Mouse (Mus musculus): ENCODE results near the gene Gck. TPM values are rescaled to one million over a fixed set of nuclear protein-coding genes. Genes with fewer than 3 reads are reported as not detected.
A peak's percentile ranks its signal among the peaks of the same experiment; 100 is the strongest.

Gene Gck
- polyA plus RNA-seq, 1 experiment from 2014 or later, result 1.5 TPM

GRCm38 (mm10) chr11:5966751-5967150 lies 16.9 kb upstream of the Gck start:
- H3K27ac ChIP-seq (ENCODE audit: low read depth, low read length), result no peak overlapping the region
- H3K4me3 ChIP-seq (ENCODE audit: low read depth, low read length), result no peak overlapping the region
- peaks cover 22% of the 10 kb centered on the region; the same call in 1 of the 2 replicates for H3K36me3 ChIP-seq (ENCODE audit: control insufficient read depth, insufficient read depth, low read length)
- no peaks in the 10 kb centered on the region for H3K9me3 ChIP-seq (ENCODE audit: control insufficient read depth, low read length)
- H3K4me1 ChIP-seq (ENCODE audit: control insufficient read depth, insufficient read depth, low read length), result no peaks in the 10 kb centered on the region
- DNase-seq (ENCODE audit: low spot score, missing footprints) (no peak), ATAC-seq (ENCODE audit: low FRiP score) (no peak)
- WGBS, result 95% methylated on average over 3 of the region's 3 CpGs
- no peaks in the 10 kb centered on the region for H3K27me3 ChIP-seq (ENCODE audit: control insufficient read depth, insufficient read depth, low read length)
- no peak overlapping the region for H3K4me2 ChIP-seq
- H3K9ac ChIP-seq (ENCODE audit: low read length), result no peak overlapping the region

- H3K9me3 ChIP-seq (ENCODE audit: control insufficient read depth, low read length), result no peaks in the 10 kb centered on the region
- 87% methylated on average over 11 of the region's 11 CpGs for whole genome bisulfite sequencing
- no peak for DNase-seq (ENCODE audit: low spot score, missing footprints)
- H3K27ac ChIP-seq (ENCODE audit: low read depth, low read length), result no peak overlapping the region
- H3K4me2 ChIP-seq, result no peak overlapping the region
- no peak overlapping the region for H3K4me3 ChIP-seq (ENCODE audit: low read depth, low read length)
- H3K9ac ChIP-seq (ENCODE audit: low read length), result no peak overlapping the region
- no peak for ATAC-seq (ENCODE audit: low FRiP score)
- H3K27me3 ChIP-seq (ENCODE audit: control insufficient read depth, insufficient read depth, low read length), result no peaks in the 10 kb centered on the region
- H3K4me1 ChIP-seq (ENCODE audit: control insufficient read depth, insufficient read depth, low read length), result no peaks in the 10 kb centered on the region
- H3K36me3 ChIP-seq (ENCODE audit: control insufficient read depth, insufficient read depth, low read length), result peaks cover 25% of the 10 kb centered on the region
Observed at GRCm38 (mm10) chr11:5965865-5966264, 16.0 kb upstream of the Gck start.

GRCm38 (mm10) chr11:5960051-5960450 lies 10.2 kb upstream of the Gck start:
- Histone ChIP-seq H3K27me3 (ENCODE audit: control insufficient read depth, insufficient read depth, low read length) (no peaks in the 10 kb centered on the region), H3K4me1 (ENCODE audit: control insufficient read depth, insufficient read depth, low read length) (peaks cover 7% of the 10 kb centered on the region), H3K36me3 (ENCODE audit: control insufficient read depth, insufficient read depth, low read length) (peaks cover 19% of the 10 kb centered on the region), H3K9me3 (ENCODE audit: control insufficient read depth, low read length) (no peaks in the 10 kb centered on the region), H3K4me3 (ENCODE audit: low read depth, low read length) (no peak overlapping the region), H3K4me2 (no peak overlapping the region), H3K9ac (ENCODE audit: low read length) (no peak overlapping the region), H3K27ac (ENCODE audit: low read depth, low read length) (no peak overlapping the region)
- WGBS, result 86% methylated on average over 2 of the region's 2 CpGs
- no peak for DNase-seq (ENCODE audit: low spot score, missing footprints)
- no peak for ATAC-seq (ENCODE audit: low FRiP score)

GRCm38 (mm10) chr11:5955546-5956276 lies 5.8 kb upstream of the Gck start, which contains the start of gene Ykt6:
Gene Ykt6 (plus strand): TSS chr11:5955693.
- H3K9ac ChIP-seq (ENCODE audit: low read length), result peak within 1 kb of the TSS; percentile 95
- peak within 1 kb of the TSS; percentile 74 for H3K27ac ChIP-seq (ENCODE audit: low read depth, low read length)
- under 1% methylated on average over 71 of the region's 71 CpGs for WGBS
- no peaks in the 10 kb centered on the region for H3K36me3 ChIP-seq (ENCODE audit: control insufficient read depth, insufficient read depth, low read length)
- no peaks in the 10 kb centered on the region for H3K27me3 ChIP-seq (ENCODE audit: control insufficient read depth, insufficient read depth, low read length)
- peak within 1 kb of the TSS; percentile 56 for H3K4me2 ChIP-seq
- ATAC-seq (ENCODE audit: low FRiP score) (peak; percentile 96), DNase-seq (ENCODE audit: low spot score, missing footprints) (peak; percentile 99)
- no peaks in the 10 kb centered on the region for H3K9me3 ChIP-seq (ENCODE audit: control insufficient read depth, low read length)
- peak within 1 kb of the TSS; percentile 93 for H3K4me3 ChIP-seq (ENCODE audit: low read depth, low read length)
- H3K4me1 ChIP-seq (ENCODE audit: control insufficient read depth, insufficient read depth, low read length), result peaks cover 7% of the 10 kb centered on the region

GRCm38 (mm10) chr11:5954965-5955504 lies 5.2 kb upstream of the Gck start:
- Histone ChIP-seq H3K9me3 (ENCODE audit: control insufficient read depth, low read length) (no peaks in the 10 kb centered on the region), H3K27me3 (ENCODE audit: control insufficient read depth, insufficient read depth, low read length) (no peaks in the 10 kb centered on the region), H3K9ac (ENCODE audit: low read length) (peak overlapping the region; percentile 95), H3K4me3 (ENCODE audit: low read depth, low read length) (peak overlapping the region; percentile 93), H3K27ac (ENCODE audit: low read depth, low read length) (peak overlapping the region; percentile 74), H3K36me3 (ENCODE audit: control insufficient read depth, insufficient read depth, low read length) (no peaks in the 10 kb centered on the region), H3K4me2 (peak overlapping the region; percentile 56), H3K4me1 (ENCODE audit: control insufficient read depth, insufficient read depth, low read length) (peaks cover 8% of the 10 kb centered on the region)
- WGBS, result 5% methylated on average over 7 of the region's 7 CpGs
- ATAC-seq (ENCODE audit: low FRiP score) (peak; percentile 78), DNase-seq (ENCODE audit: low spot score, missing footprints) (no peak)

GRCm38 (mm10) chr11:5954435-5954834 lies 4.6 kb upstream of the Gck start:
- H3K36me3 ChIP-seq (ENCODE audit: control insufficient read depth, insufficient read depth, low read length), result no peaks in the 10 kb centered on the region
- no peak overlapping the region for H3K9ac ChIP-seq (ENCODE audit: low read length)
- H3K9me3 ChIP-seq (ENCODE audit: control insufficient read depth, low read length), result no peaks in the 10 kb centered on the region
- no peak overlapping the region for H3K4me2 ChIP-seq
- 76% methylated on average over 5 of the region's 5 CpGs for WGBS
- ATAC-seq (ENCODE audit: low FRiP score) (no peak), DNase-seq (ENCODE audit: low spot score, missing footprints) (no peak)
- H3K27me3 ChIP-seq (ENCODE audit: control insufficient read depth, insufficient read depth, low read length), result no peaks in the 10 kb centered on the region
- no peak overlapping the region for H3K27ac ChIP-seq (ENCODE audit: low read depth, low read length)
- H3K4me3 ChIP-seq (ENCODE audit: low read depth, low read length), result no peak overlapping the region
- peaks cover 12% of the 10 kb centered on the region for H3K4me1 ChIP-seq (ENCODE audit: control insufficient read depth, insufficient read depth, low read length)

- peaks cover 12% of the 10 kb centered on the region for H3K4me1 ChIP-seq (ENCODE audit: control insufficient read depth, insufficient read depth, low read length)
- H3K9me3 ChIP-seq (ENCODE audit: control insufficient read depth, low read length), result no peaks in the 10 kb centered on the region
- H3K27ac ChIP-seq (ENCODE audit: low read depth, low read length), result no peak overlapping the region
- ATAC-seq (ENCODE audit: low FRiP score) (no peak), DNase-seq (ENCODE audit: low spot score, missing footprints) (peak; percentile 91)
- no peaks in the 10 kb centered on the region for H3K27me3 ChIP-seq (ENCODE audit: control insufficient read depth, insufficient read depth, low read length)
- H3K4me3 ChIP-seq (ENCODE audit: low read depth, low read length), result no peak overlapping the region
- H3K36me3 ChIP-seq (ENCODE audit: control insufficient read depth, insufficient read depth, low read length), result no peaks in the 10 kb centered on the region
- 35% methylated on average over 8 of the region's 8 CpGs for WGBS
- no peak overlapping the region for H3K9ac ChIP-seq (ENCODE audit: low read length)
- H3K4me2 ChIP-seq, result no peak overlapping the region
Observed at GRCm38 (mm10) chr11:5953130-5953765, 3.4 kb upstream of the Gck start.

GRCm38 (mm10) chr11:5952501-5952900 lies 2.6 kb upstream of the Gck start:
- peaks cover 12% of the 10 kb centered on the region for H3K4me1 ChIP-seq (ENCODE audit: control insufficient read depth, insufficient read depth, low read length)
- no peaks in the 10 kb centered on the region for H3K9me3 ChIP-seq (ENCODE audit: control insufficient read depth, low read length)
- H3K4me3 ChIP-seq (ENCODE audit: low read depth, low read length), result no peak overlapping the region
- no peak for DNase-seq (ENCODE audit: low spot score, missing footprints)
- H3K27me3 ChIP-seq (ENCODE audit: control insufficient read depth, insufficient read depth, low read length), result no peaks in the 10 kb centered on the region
- H3K9ac ChIP-seq (ENCODE audit: low read length), result no peak overlapping the region
- no peaks in the 10 kb centered on the region for H3K36me3 ChIP-seq (ENCODE audit: control insufficient read depth, insufficient read depth, low read length)
- no peak overlapping the region for H3K27ac ChIP-seq (ENCODE audit: low read depth, low read length)
- ATAC-seq (ENCODE audit: low FRiP score), result no peak
- 91% methylated on average over 5 of the region's 5 CpGs for WGBS
- no peak overlapping the region for H3K4me2 ChIP-seq
